Comparison of ENCODE assay signal across 7 mouse cellular contexts in the genomic region with DNA sequence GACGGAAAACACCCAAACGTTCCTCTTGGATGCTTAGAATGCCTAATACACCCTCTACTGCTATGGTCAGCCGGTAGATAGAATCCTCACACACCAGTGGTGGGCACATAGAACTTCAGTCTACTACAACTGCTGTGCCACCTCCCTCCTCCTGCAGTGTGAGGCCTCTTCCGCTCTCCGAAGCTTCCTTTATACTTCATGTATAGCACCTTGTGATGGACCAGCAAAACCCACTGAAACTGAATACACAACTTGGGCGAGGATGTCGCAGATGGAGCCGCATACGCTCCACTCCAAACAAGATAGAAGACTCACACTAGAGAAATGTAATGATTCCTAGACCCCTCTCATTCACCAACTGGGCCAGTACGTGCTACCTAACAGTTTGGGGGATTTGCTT. TPM values are rescaled to one million over a fixed set of nuclear protein-coding genes. Genes with fewer than 3 reads are reported as not detected.
A peak's percentile ranks its signal among the peaks of the same experiment; 100 is the strongest.
DNase-seq lines count a peak whose midpoint lies in the region; ATAC-seq and TF ChIP-seq lines count a peak whose summit lies in the region.

No protein-coding gene starts in this region.

- no peak for TF ChIP-seq POLR2A in testis, adult 2 months (IDR thresholded peaks at IDR 0.05; ENCODE audit: control insufficient read depth, low read depth, low read length)
- no peak for TF ChIP-seq POLR2A in small intestine, adult 2 months (IDR thresholded peaks at IDR 0.05; ENCODE audit: low read depth, low read length)

- H3K27ac ChIP-seq in testis, adult 2 months (ENCODE audit: control insufficient read depth, insufficient read depth, low read depth, low read length): peak overlapping the region; percentile 39; the same call in 1 of the 2 replicates
- no peak overlapping the region for H3K27ac ChIP-seq in hindbrain, embryonic 12.5 days
- H3K27ac ChIP-seq in small intestine, adult 2 months (ENCODE audit: insufficient read depth, low read depth, low read length): no peak overlapping the region

- H3K4me1 ChIP-seq in testis, adult 2 months (ENCODE audit: control insufficient read depth, insufficient read depth, low read length): peaks cover 9% of the 10 kb centered on the region
- H3K4me1 ChIP-seq in hindbrain, embryonic 12.5 days: peaks cover 7% of the 10 kb centered on the region
- H3K4me1 ChIP-seq in small intestine, adult 2 months (ENCODE audit: control insufficient read depth, insufficient read depth, insufficient read length, low read length): peaks cover 5% of the 10 kb centered on the region; the same call in 1 of the 2 replicates

- H3K9ac ChIP-seq in hindbrain, embryonic 12.5 days: no peak overlapping the region

- TF ChIP-seq CTCF in testis, adult 2 months (IDR thresholded peaks at IDR 0.05; ENCODE audit: control insufficient read depth, insufficient read depth, insufficient replicate concordance, low read depth, low read length): no peak
- no peak for TF ChIP-seq CTCF in small intestine, adult 2 months (IDR thresholded peaks at IDR 0.05; ENCODE audit: extremely low read depth, insufficient read length, insufficient replicate concordance, low read depth, low read length)

- no peak for ATAC-seq in hindbrain, embryonic 12.5 days (ENCODE audit: low FRiP score)

- H3K4me2 ChIP-seq in hindbrain, embryonic 12.5 days (replicated peaks): peak overlapping the region; percentile 70

- DNase-seq in testis, postnatal 10 days (ENCODE audit: low spot score): no peak
- DNase-seq in embryo, embryonic 9.5 days (ENCODE audit: extremely low spot score): peak; percentile 24
- DNase-seq in lung, postnatal 14 days: peak; percentile 20
- DNase-seq in cerebellum, adult 11-12 months: no peak

- H3K9me3 ChIP-seq in hindbrain, embryonic 12.5 days (replicated peaks): no peaks in the 10 kb centered on the region

- WGBS in hindbrain, embryonic 12.5 days: 58% methylated on average over 10 of the region's 10 CpGs
- 65% methylated on average over 10 of the region's 10 CpGs for WGBS in small intestine, adult 2 months

- no peaks in the 10 kb centered on the region for H3K27me3 ChIP-seq in testis, adult 2 months (ENCODE audit: control insufficient read depth, insufficient read depth, low read length)
- H3K27me3 ChIP-seq in hindbrain, embryonic 12.5 days: no peaks in the 10 kb centered on the region
- H3K27me3 ChIP-seq in small intestine, adult 2 months (ENCODE audit: control insufficient read depth, insufficient read depth, low read length): no peaks in the 10 kb centered on the region

- peak overlapping the region; percentile 43; the same call in 1 of the 2 replicates for H3K4me3 ChIP-seq in testis, adult 2 months (ENCODE audit: control insufficient read depth, low read depth, low read length)
- H3K4me3 ChIP-seq in hindbrain, embryonic 12.5 days: peak overlapping the region; percentile 87
- H3K4me3 ChIP-seq in small intestine, adult 2 months (ENCODE audit: low read depth, low read length): peak overlapping the region; percentile 16; the same call in 1 of the 2 replicates

- H3K36me3 ChIP-seq in testis, adult 2 months (ENCODE audit: control insufficient read depth, insufficient read depth, low read length): no peaks in the 10 kb centered on the region
- peaks cover 8% of the 10 kb centered on the region; the same call in 1 of the 2 replicates for H3K36me3 ChIP-seq in hindbrain, embryonic 12.5 days
- 0 out of 2 replicates have a peak, but pooled peaks cover 3% of the 10 kb centered on the region for H3K36me3 ChIP-seq in small intestine, adult 2 months (ENCODE audit: control insufficient read depth, insufficient read depth, low read length)

RNA-seq across cellular contexts. Expression of gene Btg3, which starts 1.8 kb away (rescaled TPM):
- polyA plus RNA-seq in testis, adult 2 months (2012; rRNA removed): 6.0 and 7.7 TPM in 2 replicates
- 40.7 and 41.6 TPM in 2 replicates for polyA plus RNA-seq in hindbrain, embryonic 12.5 days (2016; fragmentation: Nextera tagmentation; extraction: Ambion mirVana)
- 0.39 and 0.72 TPM in 2 replicates for polyA plus RNA-seq in small intestine, adult 2 months (2012; rRNA removed)

Comparison
In these comparisons a context has a peak if more than half of its experiments do, and no peak if none do; other contexts are left out.
1. H3K4me3 ChIP-seq: peak in every context shown above with its lines; median percentile 87 in hindbrain, embryonic 12.5 days; 43 in testis, adult 2 months; 16 in small intestine, adult 2 months.
2. DNase-seq: peak in embryo, embryonic 9.5 days (single experiment) and lung, postnatal 14 days (single experiment); none in testis, postnatal 10 days (single experiment) and cerebellum, adult 11-12 months (single experiment).